Mouse (Mus musculus) right cerebral cortex, postnatal 10 days (tissue): ENCODE measurements around the gene Ceacam19.

Experiments used
- DNase-seq, 2 experiments: peaks; one replicate each; pipeline ENCODE4 v3.0.0; 2021; ENCODE audit warnings: low spot score in 2 of 2

Gene Ceacam19

DNA sequence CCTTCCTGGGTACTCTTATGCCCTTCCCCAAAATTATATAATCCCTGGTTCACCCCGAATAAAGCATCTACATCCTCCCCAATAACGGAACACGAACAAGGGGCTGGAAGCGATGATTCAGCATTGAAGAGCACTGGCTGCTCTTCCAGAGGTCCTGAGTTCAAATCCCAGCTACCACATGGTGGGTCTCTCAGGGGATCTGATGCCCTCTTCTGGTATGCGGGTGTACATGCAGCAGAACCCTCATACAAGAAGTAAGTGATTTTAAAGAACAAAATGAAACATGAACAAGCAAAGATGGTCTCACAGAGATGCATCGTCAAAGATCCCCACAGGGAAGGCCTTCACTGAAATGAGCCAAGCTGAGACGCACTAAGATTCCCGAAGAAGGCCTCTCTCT, 7.0 kb downstream of the Ceacam19 start:
- no peak for DNase-seq

GRCm38 (mm10) chr7:19876781-19877425, 10.9 kb downstream of the Ceacam19 start:
- no peak for DNase-seq

DNA sequence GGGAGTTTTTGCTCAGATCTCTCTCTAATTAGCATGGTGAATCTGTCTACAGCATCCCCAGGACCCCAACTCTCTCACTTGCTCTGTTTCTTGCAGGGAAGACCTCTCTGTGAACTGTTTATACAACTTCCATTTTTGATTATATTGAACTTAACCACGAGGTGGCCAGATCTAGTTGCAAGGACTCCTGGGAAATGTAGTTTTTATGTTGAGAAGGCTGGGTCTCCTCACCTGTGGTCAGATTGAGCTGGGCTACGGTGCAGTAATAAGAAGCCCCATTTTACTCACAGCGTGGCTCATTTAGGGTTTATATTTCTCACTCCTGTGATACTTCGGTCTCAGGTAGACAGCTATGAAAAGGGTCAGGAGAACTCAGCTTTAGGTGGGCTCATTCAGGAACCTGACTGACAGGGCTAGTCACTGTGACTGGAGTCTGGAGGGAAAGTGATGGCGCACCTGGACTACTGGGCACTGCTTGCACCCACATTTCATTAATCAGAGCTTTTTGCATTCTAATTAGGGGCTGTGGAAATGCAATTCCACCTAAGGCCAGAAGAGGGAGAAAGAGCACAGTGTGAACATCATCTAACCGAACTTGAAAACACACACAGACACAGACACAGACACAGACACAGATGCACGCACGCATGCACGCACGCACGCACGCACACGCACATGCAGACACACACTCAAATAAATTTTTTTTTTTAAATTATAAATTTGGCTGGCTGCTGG, 11.7 kb downstream of the Ceacam19 start:
- DNase-seq = peak; percentile 58 to 66

DNA sequence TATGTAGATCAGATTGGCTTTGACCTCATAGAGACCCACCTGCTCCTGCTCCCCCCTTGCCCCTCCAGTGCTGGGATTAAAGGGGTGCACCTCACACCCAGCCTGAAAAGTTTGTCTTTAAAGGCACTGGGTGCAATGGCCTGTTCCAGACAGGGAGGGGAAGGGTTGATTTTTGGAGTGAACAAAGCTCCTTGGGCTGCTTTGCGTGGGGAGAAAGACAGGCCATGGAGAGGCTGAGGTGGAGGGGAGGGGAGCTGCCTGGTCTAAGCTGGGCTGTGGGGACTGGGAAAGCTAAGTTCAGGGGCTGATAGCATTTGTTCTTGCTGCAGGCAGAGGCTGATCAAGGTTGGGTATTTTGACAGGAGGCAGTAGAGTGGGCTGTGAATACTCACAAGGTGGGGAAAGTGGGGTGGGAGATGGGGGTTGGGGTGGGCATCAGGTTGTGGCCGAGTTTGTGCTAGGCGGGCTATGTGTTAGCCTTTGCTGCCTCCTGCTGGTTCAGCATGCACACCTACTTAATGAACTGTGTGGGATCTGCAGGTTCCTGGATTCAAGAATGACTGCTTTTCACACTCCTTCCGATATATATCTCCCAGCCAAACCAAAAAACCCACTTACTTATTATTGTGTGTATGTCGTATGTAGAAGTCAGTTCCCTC, 15.7 kb downstream of the Ceacam19 start:
- DNase-seq = no peak

- DNase-seq = no peak
These were observed 16.6 kb downstream of the Ceacam19 start for GRCm38 (mm10) chr7:19871137-19871621.

GRCm38 (mm10) chr7:19867751-19868399, 19.9 kb downstream of the Ceacam19 start:
- DNase-seq = no peak

DNA sequence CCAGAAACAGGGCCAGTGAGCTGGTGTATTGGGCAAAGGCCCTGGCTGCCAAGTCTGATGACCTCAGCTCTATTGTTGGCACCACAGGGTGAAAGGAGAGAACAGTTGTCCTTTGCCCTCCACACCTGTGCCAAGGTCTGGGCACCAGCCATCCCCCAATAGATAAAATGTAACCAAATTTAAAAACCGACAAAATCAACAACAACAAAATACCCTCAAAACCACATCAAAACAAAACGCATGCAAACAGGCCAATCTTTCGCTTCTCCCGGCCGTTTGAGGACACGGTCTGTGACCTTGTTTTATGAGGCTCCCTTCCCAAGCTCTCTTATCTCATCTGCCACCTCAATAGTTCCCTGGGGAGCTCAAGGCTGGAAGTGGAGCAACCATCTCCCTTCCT, 21.3 kb downstream of the Ceacam19 start:
- DNase-seq = no peak

DNA sequence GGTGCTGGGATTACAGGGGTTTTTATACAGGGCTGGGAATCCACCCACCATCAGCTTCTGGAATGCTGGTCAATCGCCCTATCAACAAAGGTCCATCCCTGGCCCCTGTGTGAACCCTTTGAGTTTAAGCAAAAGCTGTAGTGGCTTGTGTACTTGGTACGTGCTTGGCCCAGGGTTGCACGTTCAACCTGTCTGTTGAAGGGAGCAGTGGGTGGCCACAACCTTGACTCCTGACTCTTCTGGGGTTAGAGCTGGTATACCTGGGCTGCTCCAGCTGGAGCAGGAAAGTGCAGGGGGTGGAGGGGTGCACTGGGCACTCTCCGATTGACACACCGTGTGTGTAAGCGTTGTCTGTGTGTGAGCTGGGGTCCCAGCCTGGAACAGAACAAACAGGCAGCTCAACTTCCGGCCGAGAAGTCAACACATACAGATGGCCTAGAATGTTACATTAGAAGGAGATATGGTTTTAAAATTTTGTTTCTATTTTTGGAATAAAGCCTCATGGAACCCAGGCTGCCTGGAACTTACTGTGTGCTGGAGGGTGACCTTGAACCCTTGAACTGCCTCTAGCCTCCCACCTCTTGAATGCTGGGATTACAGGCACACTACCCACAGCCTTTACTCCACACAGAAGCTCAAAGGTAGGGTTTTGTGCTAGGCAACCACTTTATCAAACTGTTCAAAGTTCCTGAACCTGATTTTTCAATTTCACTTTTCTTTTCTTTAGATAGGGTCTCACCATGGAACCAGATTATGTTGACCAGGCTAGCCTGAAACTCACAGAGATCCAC, 22.3 kb downstream of the Ceacam19 start:
- DNase-seq = no peak

DNA sequence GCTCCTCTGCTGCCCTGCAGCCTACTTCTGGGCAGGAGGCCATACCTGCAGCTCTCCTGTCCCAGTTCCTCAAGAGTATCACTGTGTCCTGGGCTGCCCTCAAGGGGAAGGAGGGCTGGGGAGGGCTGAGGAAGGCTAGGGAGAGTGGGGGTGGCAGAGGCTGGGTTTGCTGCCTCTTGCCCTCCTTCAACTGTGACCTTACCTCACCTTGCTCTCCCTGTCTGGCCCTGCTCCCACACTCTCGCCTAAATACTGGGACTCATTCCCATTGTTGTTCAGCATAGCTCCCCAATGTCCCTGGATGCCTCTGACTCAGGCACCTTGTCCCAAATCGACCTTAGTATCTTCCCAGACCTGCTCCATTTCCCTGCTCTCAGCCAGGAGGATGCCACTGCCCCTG, 23.5 kb downstream of the Ceacam19 start:
- no peak for DNase-seq

- DNase-seq = no peak
These were observed 26.6 kb downstream of the Ceacam19 start, which contains the start of gene Ceacam16 for GRCm38 (mm10) chr7:19861199-19861598. TSS of gene Ceacam16 (minus strand) at chr7:19861299.

DNA sequence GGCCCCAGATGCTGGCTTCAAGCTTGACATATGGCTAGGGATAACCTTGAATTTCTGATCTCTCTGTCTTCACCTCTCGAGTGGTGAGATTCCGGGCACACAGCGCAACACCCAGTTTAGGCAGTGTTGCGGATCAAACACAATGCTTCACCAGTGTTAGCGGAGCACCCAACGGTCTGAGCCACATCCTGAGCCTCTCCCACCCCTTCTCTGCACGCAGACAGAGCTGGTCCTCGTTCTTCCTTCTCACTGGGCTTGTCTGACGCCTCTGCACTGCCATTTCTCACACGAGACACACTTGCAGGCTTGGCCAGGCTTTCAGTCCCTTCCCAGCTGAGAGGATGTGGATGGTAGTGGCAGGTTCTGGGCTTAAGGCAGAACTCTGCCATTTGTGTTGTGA, 28.0 kb downstream of the Ceacam19 start:
- DNase-seq = no peak

DNA sequence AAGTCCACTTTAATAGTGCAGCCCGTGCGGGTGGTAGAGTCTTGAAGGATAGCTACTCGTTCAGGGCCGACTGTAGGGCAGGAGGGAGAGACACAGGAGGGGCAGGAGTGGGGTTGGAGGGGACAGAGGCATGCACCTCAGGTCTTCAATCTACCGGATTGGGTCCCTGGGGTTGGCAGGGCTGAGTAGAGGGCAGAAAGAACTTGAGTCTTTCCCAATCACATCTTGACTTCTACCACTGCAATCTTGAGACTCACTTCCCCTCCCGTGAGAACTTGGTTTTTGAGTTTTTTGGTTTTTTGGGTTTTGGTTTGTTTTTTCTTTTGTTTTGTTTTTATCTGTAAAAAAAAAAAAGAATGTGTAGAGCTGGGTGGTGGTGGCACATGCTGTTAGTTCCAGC, 31.5 kb downstream of the Ceacam19 start:
- no peak for DNase-seq

- DNase-seq = no peak
These were observed 32.1 kb downstream of the Ceacam19 start for GRCm38 (mm10) chr7:19855663-19856062.

- DNase-seq = no peak
These were observed 34.2 kb downstream of the Ceacam19 start for GRCm38 (mm10) chr7:19853526-19853925.

GRCm38 (mm10) chr7:19851858-19852570, 35.8 kb downstream of the Ceacam19 start, which contains the start of gene Gm19345:
TSS of gene Gm19345 (plus strand) at chr7:19852003.
- DNase-seq = peak; percentile 53 to 65

GRCm38 (mm10) chr7:19844521-19845171, 43.1 kb downstream of the Ceacam19 start:
- DNase-seq = no peak

DNA sequence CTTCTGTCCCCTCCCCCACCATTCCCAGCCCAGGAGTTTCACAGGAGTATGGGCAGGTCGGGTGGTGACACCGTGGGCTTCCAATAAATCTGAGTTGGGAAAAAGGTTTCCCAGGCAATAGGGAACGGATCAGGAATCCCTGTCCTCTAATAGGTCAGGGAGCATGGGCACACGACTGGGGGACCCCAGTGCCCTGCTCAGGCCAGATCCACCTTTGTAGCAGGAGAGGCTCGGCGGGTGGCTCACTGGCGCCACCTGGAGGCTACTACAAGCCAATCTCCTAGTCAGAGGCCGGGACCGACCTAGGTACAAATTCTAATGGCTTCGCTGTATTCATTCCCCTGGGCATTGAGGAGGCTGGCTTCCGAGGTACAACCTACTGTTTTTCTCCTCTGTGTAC, 44.2 kb downstream of the Ceacam19 start:
- peak; percentile 45 to 62 for DNase-seq

GRCm38 (mm10) chr7:19842885-19843504, 44.8 kb downstream of the Ceacam19 start:
- DNase-seq = no peak

DNA sequence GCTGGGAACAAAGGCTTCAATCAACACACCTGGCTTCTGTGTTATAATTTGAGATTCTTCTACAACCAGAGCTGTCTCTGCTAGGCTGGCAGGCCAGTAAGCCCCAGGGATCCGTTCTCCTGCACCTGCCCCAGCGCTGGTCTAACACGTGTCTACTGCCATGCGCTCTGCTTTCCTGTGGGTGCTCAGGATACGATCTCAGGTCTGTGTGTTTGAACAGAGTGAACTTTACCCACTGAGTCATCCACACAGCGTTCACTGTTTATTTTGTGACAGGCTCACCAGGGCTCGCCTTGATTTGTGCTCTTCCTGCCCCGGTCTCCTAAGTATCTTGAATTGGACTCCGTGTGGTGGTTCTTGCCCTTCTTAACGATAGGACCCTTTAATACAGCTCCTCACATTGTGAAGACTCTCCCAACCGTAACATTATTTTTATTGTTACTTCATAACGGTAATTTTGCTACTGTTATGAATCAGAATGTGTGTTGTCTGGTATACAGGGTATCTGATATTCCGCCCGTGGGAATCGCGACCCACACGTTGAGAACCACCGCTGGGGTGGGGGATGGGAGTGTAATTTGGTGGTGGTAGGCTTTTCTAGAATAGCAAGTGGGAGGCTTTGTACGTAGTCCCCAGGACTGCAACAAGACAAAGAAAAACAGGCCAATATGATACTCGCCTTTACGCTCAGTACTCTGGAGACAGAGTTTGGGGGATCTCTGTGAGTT, 45.9 kb downstream of the Ceacam19 start:
- DNase-seq = no peak
